Mouse (Mus musculus) liver, adult 10 weeks (tissue): ENCODE measurements around the gene Atxn7. TPM values are rescaled to one million over a fixed set of nuclear protein-coding genes. Genes with fewer than 3 reads are reported as not detected.

Experiments
- polyA plus RNA-seq: library from polyadenylated mRNA; stranded (reverse); fragments of 350-450 nt; fragmentation: Illumina TruSeq; extraction: RNeasy Lipid Tissue Mini Kit (QIAGEN cat#74804); gene quantifications from one replicate; pipeline ENCODE4 v1.2.3, GENCODE M21; 2014; ENCODE audit warnings: low read depth, low replicate concordance

The Atxn7 gene
- 13.1 TPM for polyA plus RNA-seq

GRCm38 (mm10) chr14:13961401-13962112 is at the start of gene Atxn7, which contains the start of gene Thoc7:
Gene Atxn7, plus strand, starts transcription at chr14:13961440.
Gene Thoc7, minus strand, starts transcription at chr14:13961852.

GRCm38 (mm10) chr14:13914387-13915082 is 46.7 kb upstream of the Atxn7 start, which contains the start of gene Gm281:
Gene Gm281, minus strand, starts transcription at chr14:13914478.

GRCm38 (mm10) chr14:14120230-14121096 is 159.2 kb downstream of the Atxn7 start, which contains the start of gene Psmd6:
Gene Psmd6, minus strand, starts transcription at chr14:14120984.

Other genes with a start within 250 kb of the Atxn7 start
- not detected for gene Gm281, start 47.0 kb upstream of the Atxn7 start, polyA plus RNA-seq
- 184 TPM for gene Thoc7, start 412 bp downstream of the Atxn7 start, polyA plus RNA-seq
- 132 TPM for gene Psmd6, start 159.5 kb downstream of the Atxn7 start, polyA plus RNA-seq
- gene Olfr720, start 225.4 kb downstream of the Atxn7 start, polyA plus RNA-seq, result not detected